Comparison of ENCODE assay signal across 8 mouse cellular contexts in genomic region chr11:90369605-90370004, GRCm38 (mm10). TPM values are rescaled to one million over a fixed set of nuclear protein-coding genes. Genes with fewer than 3 reads are reported as not detected.
A peak's percentile ranks its signal among the peaks of the same experiment; 100 is the strongest.
DNase-seq lines count a peak whose midpoint lies in the region; ATAC-seq and TF ChIP-seq lines count a peak whose summit lies in the region.

No protein-coding gene starts in this region.

- peak; percentile 88 for DNase-seq in adrenal gland, adult 2 months
- peak; percentile 39 to 72 for DNase-seq in cerebellum, postnatal 4 days (ENCODE audit: low spot score in 2 of 2)
- peak; percentile 87 for DNase-seq in gastrocnemius, postnatal 14 days
- peak; percentile 90 for DNase-seq in hindbrain, postnatal 0 days (ENCODE audit: low spot score)
- DNase-seq in left cerebral cortex, adult 11 months (ENCODE audit: low spot score) = peak; percentile 93
- peak; percentile 96 for DNase-seq in lung, postnatal 10 days
- DNase-seq in right cerebral cortex, adult 18-20 months = peak; percentile 97

- peak overlapping the region; percentile 62 for H3K27ac ChIP-seq in hindbrain, postnatal 0 days

- intact Hi-C loops in gastrocnemius, postnatal 14 days (cut with DNase I; ENCODE audit: low total_unique reads) = no loop called here

- H3K4me3 ChIP-seq in hindbrain, postnatal 0 days (ENCODE audit: low read length) = no peak overlapping the region

- peak; percentile 81 for ATAC-seq in hindbrain, postnatal 0 days
- no peak for ATAC-seq in CD4-positive, CD25-positive, alpha-beta regulatory T cell, adult 4 months

- no peak overlapping the region; the same call in 1 of the 2 replicates for H3K4me2 ChIP-seq in hindbrain, postnatal 0 days (ENCODE audit: low read depth, low read length)

- no peaks in the 10 kb centered on the region for H3K9me3 ChIP-seq in hindbrain, postnatal 0 days (ENCODE audit: low read length)

- no peak overlapping the region for H3K9ac ChIP-seq in hindbrain, postnatal 0 days (replicated peaks; ENCODE audit: low read length)

- H3K36me3 ChIP-seq in hindbrain, postnatal 0 days (ENCODE audit: insufficient read depth, low read length) = no peaks in the 10 kb centered on the region

- no peaks in the 10 kb centered on the region for H3K27me3 ChIP-seq in hindbrain, postnatal 0 days (ENCODE audit: insufficient read depth, low read length)

- H3K4me1 ChIP-seq in hindbrain, postnatal 0 days (ENCODE audit: insufficient read depth, low read length) = peaks cover 22% of the 10 kb centered on the region

- TF ChIP-seq CTCF in hindbrain, postnatal 0 days (IDR thresholded peaks at IDR 0.05; ENCODE audit: low read depth) = no peak

- WGBS in hindbrain, postnatal 0 days = 10% methylated on average over 8 of the region's 8 CpGs

RNA-seq across cellular contexts. Expression of gene Hlf, which starts 21.1 kb away (rescaled TPM):
- total RNA-seq in adrenal gland, adult 2 months (2021) = 10 to 100 TPM in 1 of 2 experiments, 1 to 10 TPM in 1; 9.0 to 16.4 TPM
- polyA plus RNA-seq in adrenal gland, adult 2 months (2012; rRNA removed) = 16.8 and 18.0 TPM in 2 replicates
- 1 to 10 TPM; 3.7 to 3.9 TPM for total RNA-seq in gastrocnemius, postnatal 14 days (2021)
- total RNA-seq in hindbrain, postnatal 0 days (2014; rRNA removed) = 4.6 and 10.4 TPM in 2 replicates
- 9.6 and 10.2 TPM in 2 replicates for polyA plus RNA-seq in hindbrain, postnatal 0 days (2015; fragmentation: Nextera tagmentation; extraction: Ambion mirVana)
- 1 to 10 TPM; 1.4 to 2.5 TPM for polyA plus RNA-seq in CD4-positive, CD25-positive, alpha-beta regulatory T cell, adult 4 months (2017; shearing (Covaris generic))
